ENCODE assay signal across 14 mouse cellular contexts in genomic region chr17:29293807-29294605, GRCm38 (mm10). TPM values are rescaled to one million over a fixed set of nuclear protein-coding genes. Genes with fewer than 3 reads are reported as not detected.
A peak's percentile ranks its signal among the peaks of the same experiment; 100 is the strongest.
DNase-seq lines count a peak whose midpoint lies in the region; ATAC-seq and TF ChIP-seq lines count a peak whose summit lies in the region.
"Had no signal": no experiment of that assay in that cellular context is flagged by ENCODE, and none has a peak within 500 bp of the region (broad histone marks: within the 10 kb centered on the region; RNA-seq: fewer than 3 reads in every experiment).

No protein-coding gene starts in this region.

- no peak for ATAC-seq in midbrain, postnatal 0 days (ENCODE audit: low FRiP score)
- no peak for ATAC-seq in midbrain, embryonic 16.5 days
- no peak for ATAC-seq in kidney, postnatal 0 days (replicated peaks; ENCODE audit: low FRiP score, low read depth)
- no peak for ATAC-seq in stomach, postnatal 0 days (ENCODE audit: low FRiP score, low TSS enrichment)
- ATAC-seq: CD4-positive, CD25-positive, alpha-beta regulatory T cell, adult 4 months; forebrain, postnatal 0 days had no signal

- intact Hi-C loops in heart, adult 2 months (cut with DNase I), result loop anchor here (5.0 kb wide), 1 partner anchor 78 kb away; no protein-coding TSS in a partner anchor
- intact Hi-C loops in heart, postnatal 25 days (cut with DNase I), result no loop called here

- TF ChIP-seq CTCF in heart, adult 2 months (IDR thresholded peaks at IDR 0.05), result peak; percentile 46
- peak; percentile 32 for TF ChIP-seq CTCF in midbrain, postnatal 0 days (IDR thresholded peaks at IDR 0.05)
- peak; percentile 63 for TF ChIP-seq CTCF in kidney, postnatal 0 days (IDR thresholded peaks at IDR 0.05; ENCODE audit: low read depth)
- TF ChIP-seq CTCF in stomach, postnatal 0 days (IDR thresholded peaks at IDR 0.05; ENCODE audit: low read depth), result peak; percentile 57

- H3K9ac ChIP-seq in heart, adult 2 months (ENCODE audit: low read depth, low read length), result no peak overlapping the region
- no peak overlapping the region for H3K9ac ChIP-seq in midbrain, postnatal 0 days (replicated peaks; ENCODE audit: low read length, poor library complexity, severe bottlenecking)
- no peak overlapping the region for H3K9ac ChIP-seq in midbrain, embryonic 16.5 days (ENCODE audit: low read depth, low read length)
- H3K9ac ChIP-seq in kidney, postnatal 0 days (ENCODE audit: low read depth, low read length), result no peak overlapping the region
- no peak overlapping the region for H3K9ac ChIP-seq in stomach, postnatal 0 days (ENCODE audit: low read length)
- H3K9ac ChIP-seq: forebrain, postnatal 0 days; limb, embryonic 12.5 days had no signal

- no peaks in the 10 kb centered on the region for H3K4me1 ChIP-seq in heart, adult 2 months (ENCODE audit: control insufficient read depth, insufficient read depth, low read length)
- H3K4me1 ChIP-seq in midbrain, postnatal 0 days (ENCODE audit: insufficient read depth, low read length), result no peaks in the 10 kb centered on the region
- no peaks in the 10 kb centered on the region for H3K4me1 ChIP-seq in midbrain, embryonic 16.5 days (ENCODE audit: control insufficient read depth, insufficient read depth, low read length)
- peaks cover 20% of the 10 kb centered on the region for H3K4me1 ChIP-seq in kidney, postnatal 0 days (replicated peaks; ENCODE audit: insufficient read depth, low read length)
- H3K4me1 ChIP-seq in stomach, postnatal 0 days (replicated peaks; ENCODE audit: control insufficient read depth, insufficient read depth), result no peaks in the 10 kb centered on the region

- no peaks in the 10 kb centered on the region for H3K36me3 ChIP-seq in heart, adult 2 months (ENCODE audit: control insufficient read depth, insufficient read depth, low read length)
- H3K36me3 ChIP-seq in midbrain, postnatal 0 days (ENCODE audit: insufficient read depth, low read length), result peaks cover 35% of the 10 kb centered on the region
- H3K36me3 ChIP-seq in midbrain, embryonic 16.5 days (ENCODE audit: control insufficient read depth, insufficient read depth, low read length), result peaks cover 18% of the 10 kb centered on the region
- H3K36me3 ChIP-seq in kidney, postnatal 0 days (ENCODE audit: insufficient read depth, low read length), result 0 out of 2 replicates have a peak, but pooled peaks cover 15% of the 10 kb centered on the region
- peaks cover 6% of the 10 kb centered on the region; the same call in 1 of the 2 replicates for H3K36me3 ChIP-seq in stomach, postnatal 0 days (ENCODE audit: control insufficient read depth, insufficient read depth, low read length)

- DNase-seq in heart, adult 2 months, result peak; percentile 45 to 62
- DNase-seq in heart, postnatal 25 days (ENCODE audit: low spot score), result no peak
- DNase-seq in midbrain, postnatal 0 days (ENCODE audit: low spot score), result no peak
- DNase-seq in kidney, postnatal 0 days (ENCODE audit: low spot score), result peak; percentile 68
- DNase-seq in stomach, postnatal 0 days (ENCODE audit: low spot score), result no peak
- no peak for DNase-seq in testis, postnatal 14 days (ENCODE audit: low spot score)
- no peak for DNase-seq in adrenal gland, adult (ENCODE audit: inconsistent age in 2 of 2, low spot score in 1 of 2)
- DNase-seq: adrenal gland, postnatal 14 days; forebrain, postnatal 0 days; thymus, postnatal 36 days had no signal

- no peak overlapping the region for H3K4me3 ChIP-seq in heart, adult 2 months
- H3K4me3 ChIP-seq in midbrain, postnatal 0 days (ENCODE audit: low read depth, low read length), result no peak overlapping the region
- H3K4me3 ChIP-seq in midbrain, embryonic 16.5 days (ENCODE audit: low read depth, low read length), result no peak overlapping the region
- H3K4me3 ChIP-seq in kidney, postnatal 0 days (replicated peaks; ENCODE audit: low read depth, low read length), result no peak overlapping the region
- H3K4me3 ChIP-seq in stomach, postnatal 0 days (ENCODE audit: low read depth, low read length), result no peak overlapping the region
- H3K4me3 ChIP-seq: limb, embryonic 12.5 days; megakaryocyte, embryonic 14.5 days had no signal

- no peaks in the 10 kb centered on the region for H3K9me3 ChIP-seq in midbrain, postnatal 0 days (ENCODE audit: low read length)
- no peaks in the 10 kb centered on the region for H3K9me3 ChIP-seq in midbrain, embryonic 16.5 days (replicated peaks; ENCODE audit: control insufficient read depth, low read length, poor library complexity, severe bottlenecking)
- H3K9me3 ChIP-seq in kidney, postnatal 0 days (replicated peaks; ENCODE audit: low read length), result no peaks in the 10 kb centered on the region
- no peaks in the 10 kb centered on the region for H3K9me3 ChIP-seq in stomach, postnatal 0 days (ENCODE audit: control insufficient read depth, low read length)
- H3K9me3 ChIP-seq: limb, embryonic 12.5 days; megakaryocyte, embryonic 14.5 days had no signal

- no peaks in the 10 kb centered on the region for H3K27me3 ChIP-seq in heart, adult 2 months (ENCODE audit: control insufficient read depth, insufficient read depth, low read length)
- no peaks in the 10 kb centered on the region for H3K27me3 ChIP-seq in midbrain, postnatal 0 days (ENCODE audit: insufficient read depth, low read length)
- H3K27me3 ChIP-seq in midbrain, embryonic 16.5 days (ENCODE audit: control insufficient read depth, insufficient read depth, low read depth, low read length), result no peaks in the 10 kb centered on the region
- no peaks in the 10 kb centered on the region for H3K27me3 ChIP-seq in kidney, postnatal 0 days (ENCODE audit: insufficient read depth, low read length)
- H3K27me3 ChIP-seq in stomach, postnatal 0 days (ENCODE audit: control insufficient read depth, insufficient read depth, low read length), result no peaks in the 10 kb centered on the region
- H3K27me3 ChIP-seq: limb, embryonic 12.5 days; megakaryocyte, embryonic 14.5 days had no signal

- no peak for TF ChIP-seq POLR2A in heart, adult 2 months (IDR thresholded peaks at IDR 0.05; ENCODE audit: insufficient read depth, low read depth, low read length)

- no peak overlapping the region for H3K27ac ChIP-seq in heart, adult 2 months
- no peak overlapping the region for H3K27ac ChIP-seq in midbrain, postnatal 0 days (ENCODE audit: low read depth, low read length)
- H3K27ac ChIP-seq in midbrain, embryonic 16.5 days (ENCODE audit: low read length), result no peak overlapping the region
- H3K27ac ChIP-seq in kidney, postnatal 0 days, result peak overlapping the region; percentile 26; the same call in 1 of the 2 replicates
- no peak overlapping the region for H3K27ac ChIP-seq in stomach, postnatal 0 days (replicated peaks)
- H3K27ac ChIP-seq: limb, embryonic 12.5 days had no signal

- no peaks in the 10 kb centered on the region for H3K79me2 ChIP-seq in heart, adult 2 months (replicated peaks; ENCODE audit: control insufficient read depth, insufficient read depth, low read length)

- TF ChIP-seq EP300 in heart, adult 2 months (IDR thresholded peaks at IDR 0.05; ENCODE audit: insufficient read depth, low read depth, low read length), result no peak
- no peak for TF ChIP-seq EP300 in stomach, postnatal 0 days (optimal IDR thresholded peaks at IDR 0.05)

- 75% methylated on average over 9 of the region's 9 CpGs for WGBS in heart, adult 2 months
- 81% methylated on average over 9 of the region's 9 CpGs for WGBS in midbrain, postnatal 0 days
- 78% methylated on average over 9 of the region's 9 CpGs for WGBS in midbrain, embryonic 16.5 days
- 72% methylated on average over 9 of the region's 9 CpGs for WGBS in kidney, postnatal 0 days
- 74% methylated on average over 9 of the region's 9 CpGs for whole genome bisulfite sequencing in stomach, postnatal 0 days

- no peak overlapping the region for H3K4me2 ChIP-seq in midbrain, postnatal 0 days (ENCODE audit: low read depth, low read length, poor library complexity, severe bottlenecking)
- no peak overlapping the region for H3K4me2 ChIP-seq in midbrain, embryonic 16.5 days (ENCODE audit: low read length)
- no peak overlapping the region for H3K4me2 ChIP-seq in kidney, postnatal 0 days (ENCODE audit: low read length)
- no peak overlapping the region for H3K4me2 ChIP-seq in stomach, postnatal 0 days (replicated peaks; ENCODE audit: low read depth)
- H3K4me2 ChIP-seq: limb, embryonic 12.5 days had no signal

RNA-seq across cellular contexts. Expression of gene Pi16, which starts 23.5 kb away (rescaled TPM):
- 10 to 100 TPM; 24.1 to 40.7 TPM for total RNA-seq in heart, adult 2 months (2021)
- 63.1 and 73.5 TPM in 2 replicates for polyA plus RNA-seq in heart, adult 2 months (2012; rRNA removed)
- total RNA-seq in heart, postnatal 25 days (2021), result 10 to 100 TPM; 32.6 to 45.8 TPM
- total RNA-seq in midbrain, postnatal 0 days (2014; rRNA removed), result 4.3 and 4.6 TPM in 2 replicates
- polyA plus RNA-seq in midbrain, postnatal 0 days (2015; fragmentation: Nextera tagmentation; extraction: Ambion mirVana), result 3.3 and 4.0 TPM in 2 replicates
- polyA plus RNA-seq in midbrain, embryonic 16.5 days (2015; fragmentation: Nextera tagmentation; extraction: Ambion mirVana), result 3.3 and 4.4 TPM in 2 replicates
- 3.1 and 4.1 TPM in 2 replicates for polyA plus RNA-seq in kidney, postnatal 0 days (2015; fragmentation: Nextera tagmentation; extraction: Ambion mirVana)
- 1.3 TPM in 2 replicates for polyA plus RNA-seq in stomach, postnatal 0 days (2015; fragmentation: Nextera tagmentation; extraction: Ambion mirVana)

RNA-seq across cellular contexts. Expression of gene BC004004, which starts 25.4 kb away (rescaled TPM):
- 100 to 1,000 TPM; 264 to 318 TPM for total RNA-seq in heart, adult 2 months (2021)
- 184 and 264 TPM in 2 replicates for polyA plus RNA-seq in heart, adult 2 months (2012; rRNA removed)
- total RNA-seq in heart, postnatal 25 days (2021), result 100 to 1,000 TPM; 192 to 222 TPM
- 120 and 128 TPM in 2 replicates for total RNA-seq in midbrain, postnatal 0 days (2014; rRNA removed)
- polyA plus RNA-seq in midbrain, postnatal 0 days (2015; fragmentation: Nextera tagmentation; extraction: Ambion mirVana), result 146 and 152 TPM in 2 replicates
- polyA plus RNA-seq in midbrain, embryonic 16.5 days (2015; fragmentation: Nextera tagmentation; extraction: Ambion mirVana), result 125 TPM in 2 replicates
- polyA plus RNA-seq in kidney, postnatal 0 days (2015; fragmentation: Nextera tagmentation; extraction: Ambion mirVana), result 131 TPM in 2 replicates
- polyA plus RNA-seq in stomach, postnatal 0 days (2015; fragmentation: Nextera tagmentation; extraction: Ambion mirVana), result 91.2 and 97.2 TPM in 2 replicates

RNA-seq across cellular contexts. Expression of gene Ppil1, which starts 30.0 kb away (rescaled TPM):
- total RNA-seq in heart, adult 2 months (2021), result 10 to 100 TPM; 28.4 to 31.1 TPM
- polyA plus RNA-seq in heart, adult 2 months (2012; rRNA removed), result 33.2 and 41.7 TPM in 2 replicates
- total RNA-seq in heart, postnatal 25 days (2021), result 10 to 100 TPM; 29.0 to 29.6 TPM
- total RNA-seq in midbrain, postnatal 0 days (2014; rRNA removed), result 70.3 and 77.9 TPM in 2 replicates
- 95.7 and 103 TPM in 2 replicates for polyA plus RNA-seq in midbrain, postnatal 0 days (2015; fragmentation: Nextera tagmentation; extraction: Ambion mirVana)
- polyA plus RNA-seq in midbrain, embryonic 16.5 days (2015; fragmentation: Nextera tagmentation; extraction: Ambion mirVana), result 106 and 107 TPM in 2 replicates
- polyA plus RNA-seq in kidney, postnatal 0 days (2015; fragmentation: Nextera tagmentation; extraction: Ambion mirVana), result 108 and 126 TPM in 2 replicates
- 64.6 and 65.9 TPM in 2 replicates for polyA plus RNA-seq in stomach, postnatal 0 days (2015; fragmentation: Nextera tagmentation; extraction: Ambion mirVana)

RNA-seq across cellular contexts. Expression of gene Mtch1, which starts 53.7 kb away (rescaled TPM):
- total RNA-seq in heart, adult 2 months (2021), result 100 to 1,000 TPM; 186 to 203 TPM
- polyA plus RNA-seq in heart, adult 2 months (2012; rRNA removed), result 234 and 293 TPM in 2 replicates
- 100 to 1,000 TPM; 220 TPM for total RNA-seq in heart, postnatal 25 days (2021)
- total RNA-seq in midbrain, postnatal 0 days (2014; rRNA removed), result 605 and 625 TPM in 2 replicates
- 510 and 517 TPM in 2 replicates for polyA plus RNA-seq in midbrain, postnatal 0 days (2015; fragmentation: Nextera tagmentation; extraction: Ambion mirVana)
- 463 and 470 TPM in 2 replicates for polyA plus RNA-seq in midbrain, embryonic 16.5 days (2015; fragmentation: Nextera tagmentation; extraction: Ambion mirVana)
- 307 and 309 TPM in 2 replicates for polyA plus RNA-seq in kidney, postnatal 0 days (2015; fragmentation: Nextera tagmentation; extraction: Ambion mirVana)
- 189 and 201 TPM in 2 replicates for polyA plus RNA-seq in stomach, postnatal 0 days (2015; fragmentation: Nextera tagmentation; extraction: Ambion mirVana)

RNA-seq across cellular contexts. Expression of gene Cpne5, which starts 56.0 kb away (rescaled TPM):
- total RNA-seq in heart, adult 2 months (2021), result 1 to 10 TPM; 4.4 to 5.2 TPM
- polyA plus RNA-seq in heart, adult 2 months (2012; rRNA removed), result 10.7 and 11.2 TPM in 2 replicates
- total RNA-seq in heart, postnatal 25 days (2021), result 1 to 10 TPM; 5.1 to 5.6 TPM
- 85.1 and 86.5 TPM in 2 replicates for total RNA-seq in midbrain, postnatal 0 days (2014; rRNA removed)
- polyA plus RNA-seq in midbrain, postnatal 0 days (2015; fragmentation: Nextera tagmentation; extraction: Ambion mirVana), result 88.9 and 90.2 TPM in 2 replicates
- polyA plus RNA-seq in midbrain, embryonic 16.5 days (2015; fragmentation: Nextera tagmentation; extraction: Ambion mirVana), result 43.6 and 55.8 TPM in 2 replicates
- polyA plus RNA-seq in kidney, postnatal 0 days (2015; fragmentation: Nextera tagmentation; extraction: Ambion mirVana), result 5.3 and 5.8 TPM in 2 replicates
- 4.8 and 5.3 TPM in 2 replicates for polyA plus RNA-seq in stomach, postnatal 0 days (2015; fragmentation: Nextera tagmentation; extraction: Ambion mirVana)

Comparison
In these comparisons a context has a peak if more than half of its experiments do, and no peak if none do; other contexts are left out.
1. DNase-seq: peak in heart, adult 2 months (2 of 2) and kidney, postnatal 0 days (single experiment); none in heart, postnatal 25 days (single experiment), midbrain, postnatal 0 days (single experiment), stomach, postnatal 0 days (single experiment), testis, postnatal 14 days (single experiment) and adrenal gland, adult (0 of 2).
2. RNA of gene Pi16, which starts 23.5 kb away (polyA plus RNA-seq): 63.1 to 73.5 TPM in heart, adult 2 months; 3.3 to 4.4 TPM in midbrain, embryonic 16.5 days, 3.1 to 4.1 TPM in kidney, postnatal 0 days, 3.3 to 4.0 TPM in midbrain, postnatal 0 days and 1.3 TPM in stomach, postnatal 0 days; every median in the first group is over 10 times any median in the second.
3. Peak in every context shown above with its lines, with median percentiles within 50 percentile points of each other: CTCF ChIP-seq.